Mouse (Mus musculus): Measurements from ENCODE around the gene Casq2. TPM values are rescaled to one million over a fixed set of nuclear protein-coding genes. Genes with fewer than 3 reads are reported as not detected.

Gene Casq2
- polyA plus RNA-seq, 1 experiment from 2014 or later: 0.43 TPM

GRCm38 (mm10) chr3:102179869-102180268 lies 93.7 kb downstream of the Casq2 start:
- H3K4me3 ChIP-seq (ENCODE audit: low read depth, low read length): no peak overlapping the region
- H3K36me3 ChIP-seq (ENCODE audit: insufficient read depth): peaks cover 21% of the 10 kb centered on the region; the same call in 1 of the 2 replicates
- DNase-seq (no peak), ATAC-seq (ENCODE audit: insufficient read depth) (no peak)
- TF ChIP-seq CTCF (IDR thresholded peaks at IDR 0.05; ENCODE audit: low read depth): no peak
- no peak overlapping the region for H3K27ac ChIP-seq (ENCODE audit: low read depth)
- WGBS: 79% methylated on average over 4 of the region's 4 CpGs
- H3K9me3 ChIP-seq (ENCODE audit: low read depth, low read length): no peaks in the 10 kb centered on the region
- H3K4me1 ChIP-seq (ENCODE audit: insufficient read depth): peaks cover 6% of the 10 kb centered on the region
- no peak overlapping the region for H3K9ac ChIP-seq
- H3K4me2 ChIP-seq: no peak overlapping the region
- no peaks in the 10 kb centered on the region for H3K27me3 ChIP-seq (ENCODE audit: insufficient read depth, low read length)

- WGBS: 59% methylated on average over 7 of the region's 7 CpGs
- H3K36me3 ChIP-seq (ENCODE audit: insufficient read depth): peaks cover 21% of the 10 kb centered on the region; the same call in 1 of the 2 replicates
Observed at GRCm38 (mm10) chr3:102180746-102181145, 94.5 kb downstream of the Casq2 start.

DNA sequence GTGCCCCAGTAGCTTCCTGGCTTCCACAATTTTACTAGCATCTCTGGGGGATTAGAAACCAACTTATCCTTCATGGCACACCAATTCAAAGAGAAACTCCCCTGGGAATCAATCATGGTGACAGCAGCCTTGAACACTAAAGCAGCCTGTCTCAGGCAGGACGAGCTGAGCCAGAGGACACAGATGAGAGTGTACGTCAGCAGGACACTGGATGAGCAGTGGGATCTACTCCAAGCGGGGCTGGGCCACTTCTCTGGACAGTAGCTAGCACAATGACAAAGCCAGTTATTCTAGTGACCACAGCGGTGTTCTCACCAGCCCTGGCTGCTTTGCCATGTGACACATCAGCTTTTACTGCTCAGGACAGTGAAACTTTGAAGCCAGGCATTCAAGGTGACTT lies 95.0 kb downstream of the Casq2 start:
- TF ChIP-seq CTCF (IDR thresholded peaks at IDR 0.05; ENCODE audit: low read depth): no peak

More at GRCm38 (mm10) chr3:102180746-102181145, 94.5 kb downstream of the Casq2 start:
- DNase-seq (no peak), ATAC-seq (ENCODE audit: insufficient read depth) (no peak)
- Histone ChIP-seq H3K4me1 (ENCODE audit: insufficient read depth) (peaks cover 4% of the 10 kb centered on the region; the same call in 1 of the 2 replicates), H3K4me3 (ENCODE audit: low read depth, low read length) (no peak overlapping the region), H3K9me3 (ENCODE audit: low read depth, low read length) (no peaks in the 10 kb centered on the region), H3K4me2 (no peak overlapping the region), H3K27ac (ENCODE audit: low read depth) (no peak overlapping the region; the same call in 1 of the 2 replicates), H3K9ac (no peak overlapping the region), H3K27me3 (ENCODE audit: insufficient read depth, low read length) (no peaks in the 10 kb centered on the region)
- no peak for TF ChIP-seq CTCF (IDR thresholded peaks at IDR 0.05; ENCODE audit: low read depth)

GRCm38 (mm10) chr3:102182601-102183000 lies 96.4 kb downstream of the Casq2 start:
- Histone ChIP-seq H3K4me2 (no peak overlapping the region), H3K4me1 (ENCODE audit: insufficient read depth) (no peaks in the 10 kb centered on the region), H3K4me3 (ENCODE audit: low read depth, low read length) (no peak overlapping the region), H3K9me3 (ENCODE audit: low read depth, low read length) (no peaks in the 10 kb centered on the region), H3K27me3 (ENCODE audit: insufficient read depth, low read length) (no peaks in the 10 kb centered on the region), H3K36me3 (ENCODE audit: insufficient read depth) (peaks cover 35% of the 10 kb centered on the region), H3K27ac (ENCODE audit: low read depth) (no peak overlapping the region), H3K9ac (no peak overlapping the region)
- TF ChIP-seq CTCF (IDR thresholded peaks at IDR 0.05; ENCODE audit: low read depth): no peak
- DNase-seq (no peak), ATAC-seq (ENCODE audit: insufficient read depth) (no peak)
- 82% methylated on average over 2 of the region's 2 CpGs for WGBS

More for the DNA sequence above, 95.0 kb downstream of the Casq2 start:
- no peak overlapping the region for H3K9ac ChIP-seq
- no peaks in the 10 kb centered on the region for H3K4me1 ChIP-seq (ENCODE audit: insufficient read depth)
- WGBS: 83% methylated on average over 4 of the region's 4 CpGs
- H3K4me3 ChIP-seq (ENCODE audit: low read depth, low read length): no peak overlapping the region
- H3K9me3 ChIP-seq (ENCODE audit: low read depth, low read length): no peaks in the 10 kb centered on the region
- H3K27me3 ChIP-seq (ENCODE audit: insufficient read depth, low read length): no peaks in the 10 kb centered on the region
- H3K36me3 ChIP-seq (ENCODE audit: insufficient read depth): peaks cover 23% of the 10 kb centered on the region
- no peak overlapping the region for H3K4me2 ChIP-seq
- no peak overlapping the region for H3K27ac ChIP-seq (ENCODE audit: low read depth)
- no peak for ATAC-seq (ENCODE audit: insufficient read depth)
- DNase-seq: no peak

DNA sequence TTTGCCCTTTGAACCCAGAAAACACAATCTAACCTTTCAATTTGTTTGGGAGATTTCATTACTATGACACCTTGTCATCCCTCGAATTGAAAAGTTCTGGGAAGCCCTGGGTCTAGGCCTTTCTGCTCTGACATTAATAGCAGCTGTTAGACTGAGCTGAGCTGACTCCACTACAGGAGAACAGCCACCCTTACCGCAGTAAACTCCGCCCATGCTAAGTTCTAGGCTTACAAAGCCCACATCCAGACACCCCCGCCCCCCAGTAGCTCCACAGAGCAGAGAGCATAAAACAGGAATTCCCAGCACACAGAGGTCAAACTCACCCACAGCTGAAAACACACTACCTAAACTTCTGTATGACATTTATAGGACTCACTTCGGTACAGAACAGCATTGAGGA lies 98.5 kb downstream of the Casq2 start:
- Histone ChIP-seq H3K27ac (ENCODE audit: low read depth) (no peak overlapping the region), H3K4me2 (no peak overlapping the region), H3K27me3 (ENCODE audit: insufficient read depth, low read length) (no peaks in the 10 kb centered on the region), H3K9me3 (ENCODE audit: low read depth, low read length) (no peaks in the 10 kb centered on the region), H3K9ac (no peak overlapping the region), H3K4me3 (ENCODE audit: low read depth, low read length) (no peak overlapping the region), H3K4me1 (ENCODE audit: insufficient read depth) (peaks cover 7% of the 10 kb centered on the region; the same call in 1 of the 2 replicates), H3K36me3 (ENCODE audit: insufficient read depth) (peaks cover 45% of the 10 kb centered on the region)
- no peak for TF ChIP-seq CTCF (IDR thresholded peaks at IDR 0.05; ENCODE audit: low read depth)
- DNase-seq (no peak), ATAC-seq (ENCODE audit: insufficient read depth) (no peak)
- WGBS: 47% methylated on average over 5 of the region's 5 CpGs

DNA sequence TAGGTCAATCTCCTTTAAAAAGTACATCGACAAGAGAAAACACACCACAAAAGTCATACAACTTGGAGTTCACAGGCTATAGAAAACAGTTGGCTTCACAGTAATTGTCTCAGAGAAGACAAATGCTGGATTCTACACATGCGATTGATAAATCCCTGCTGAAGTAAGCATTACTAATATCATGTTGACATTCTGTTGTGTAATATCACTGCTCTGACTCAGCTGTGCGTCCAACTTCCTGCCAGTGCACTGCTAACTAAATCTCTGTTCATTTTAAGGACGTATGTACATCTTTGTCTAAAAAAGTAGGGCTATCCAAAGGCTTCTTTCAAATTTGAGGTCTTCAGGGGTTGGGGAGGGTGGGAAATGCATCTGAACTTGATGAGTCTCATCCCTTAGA lies 101.2 kb downstream of the Casq2 start:
- Histone ChIP-seq H3K36me3 (ENCODE audit: insufficient read depth) (peaks cover 38% of the 10 kb centered on the region), H3K4me1 (ENCODE audit: insufficient read depth) (peaks cover 20% of the 10 kb centered on the region), H3K4me3 (ENCODE audit: low read depth, low read length) (no peak overlapping the region), H3K9me3 (ENCODE audit: low read depth, low read length) (no peaks in the 10 kb centered on the region), H3K4me2 (no peak overlapping the region), H3K9ac (no peak overlapping the region), H3K27ac (ENCODE audit: low read depth) (no peak overlapping the region), H3K27me3 (ENCODE audit: insufficient read depth, low read length) (no peaks in the 10 kb centered on the region)
- no peak for TF ChIP-seq CTCF (IDR thresholded peaks at IDR 0.05; ENCODE audit: low read depth)
- DNase-seq (no peak), ATAC-seq (ENCODE audit: insufficient read depth) (no peak)
- 72% methylated on average over 4 of the region's 4 CpGs for WGBS

DNA sequence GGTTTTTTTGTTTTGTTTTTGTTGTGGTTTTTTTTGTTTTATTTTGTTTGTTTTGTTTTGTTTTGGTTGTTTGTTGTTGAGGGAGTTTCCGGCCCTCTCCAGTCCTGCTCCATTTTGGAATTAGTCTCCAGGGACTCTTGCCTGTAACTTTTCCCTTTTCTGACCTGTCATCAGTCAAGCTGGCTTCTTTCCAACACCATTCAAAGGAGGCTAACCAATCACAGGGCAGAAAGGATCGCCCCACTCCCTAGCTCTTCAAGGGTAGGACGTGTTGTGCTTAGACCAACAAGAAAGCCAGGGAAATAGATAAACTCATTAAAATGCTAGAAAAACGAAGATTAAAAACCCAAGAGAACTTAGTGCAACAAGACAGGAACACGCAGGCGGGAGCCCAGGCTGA lies 102.8 kb downstream of the Casq2 start:
- no peak overlapping the region for H3K9ac ChIP-seq
- WGBS: 25% methylated on average over 6 of the region's 6 CpGs

More for the DNA sequence above, 102.8 kb downstream of the Casq2 start:
- DNase-seq (peak; percentile 77), ATAC-seq (ENCODE audit: insufficient read depth) (no peak)
- Histone ChIP-seq H3K36me3 (ENCODE audit: insufficient read depth) (peaks cover 29% of the 10 kb centered on the region), H3K4me3 (ENCODE audit: low read depth, low read length) (no peak overlapping the region), H3K4me1 (ENCODE audit: insufficient read depth) (peaks cover 34% of the 10 kb centered on the region), H3K27me3 (ENCODE audit: insufficient read depth, low read length) (no peaks in the 10 kb centered on the region), H3K9me3 (ENCODE audit: low read depth, low read length) (no peaks in the 10 kb centered on the region), H3K27ac (ENCODE audit: low read depth) (0 out of 2 replicates have a peak overlapping the region, but pooled peaks have one; percentile 18), H3K4me2 (no peak overlapping the region)
- no peak for TF ChIP-seq CTCF (IDR thresholded peaks at IDR 0.05; ENCODE audit: low read depth)

Data from lung, embryonic 14.5 days (tissue).